Mouse (Mus musculus): ENCODE measurements around the gene Tmem8b.

Gene Tmem8b

GRCm38 (mm10) chr4:43668782-43669427 is at the start of gene Tmem8b, which contains the start of gene Fam221b:
TSS of gene Tmem8b (plus strand) at chr4:43668971.
TSS of gene Fam221b (minus strand) at chr4:43669145.
- peak; percentile 75 for DNase-seq (ENCODE audit: low read depth)

- DNase-seq (ENCODE audit: low read depth) = no peak
These were observed 48.5 kb upstream of the Tmem8b start for GRCm38 (mm10) chr4:43620146-43620778.

GRCm38 (mm10) chr4:43629106-43629817 is 39.5 kb upstream of the Tmem8b start:
- no peak for DNase-seq (ENCODE audit: low read depth)

- DNase-seq (ENCODE audit: low read depth) = peak; percentile 82
These were observed 38.7 kb upstream of the Tmem8b start for GRCm38 (mm10) chr4:43630030-43630581.

GRCm38 (mm10) chr4:43630671-43631045 is 38.1 kb upstream of the Tmem8b start:
- DNase-seq (ENCODE audit: low read depth) = no peak

GRCm38 (mm10) chr4:43631046-43631955 is 37.5 kb upstream of the Tmem8b start, which contains the start of gene Npr2:
TSS of gene Npr2 (plus strand) at chr4:43631935.
- no peak for DNase-seq (ENCODE audit: low read depth)

- DNase-seq (ENCODE audit: low read depth) = no peak
These were observed 36.5 kb upstream of the Tmem8b start for GRCm38 (mm10) chr4:43631956-43632920.

GRCm38 (mm10) chr4:43633296-43633695 is 35.5 kb upstream of the Tmem8b start:
- DNase-seq (ENCODE audit: low read depth) = no peak

GRCm38 (mm10) chr4:43633736-43634135 is 35.0 kb upstream of the Tmem8b start:
- DNase-seq (ENCODE audit: low read depth) = no peak

- DNase-seq (ENCODE audit: low read depth) = no peak
These were observed 34.0 kb upstream of the Tmem8b start for GRCm38 (mm10) chr4:43634621-43635374.

GRCm38 (mm10) chr4:43636751-43637150 is 32.0 kb upstream of the Tmem8b start:
- no peak for DNase-seq (ENCODE audit: low read depth)

GRCm38 (mm10) chr4:43640076-43640475 is 28.7 kb upstream of the Tmem8b start:
- DNase-seq (ENCODE audit: low read depth) = no peak

- no peak for DNase-seq (ENCODE audit: low read depth)
These were observed 28.3 kb upstream of the Tmem8b start for GRCm38 (mm10) chr4:43640491-43640890.

- DNase-seq (ENCODE audit: low read depth) = no peak
These were observed 19.0 kb upstream of the Tmem8b start for GRCm38 (mm10) chr4:43649783-43650182.

- DNase-seq (ENCODE audit: low read depth) = no peak
These were observed 16.0 kb upstream of the Tmem8b start for GRCm38 (mm10) chr4:43652726-43653125.

- DNase-seq (ENCODE audit: low read depth) = no peak
These were observed 15.4 kb upstream of the Tmem8b start, which contains the start of gene Spag8 for GRCm38 (mm10) chr4:43653161-43654015. TSS of gene Spag8 (minus strand) at chr4:43653594.

GRCm38 (mm10) chr4:43655656-43656338 is 13.0 kb upstream of the Tmem8b start:
- no peak for DNase-seq (ENCODE audit: low read depth)

Data from 416B (cell line).